Mouse (Mus musculus) neural tube, embryonic 12.5 days (tissue): ENCODE results near the gene Lnx1. TPM values are rescaled to one million over a fixed set of nuclear protein-coding genes. Genes with fewer than 3 reads are reported as not detected.

Experiments
- ATAC-seq: fragments of 200-750 bp; cut with Nextera tagmentation; 2 replicates; pipeline ENCODE4 v1.8.0; 2017; ENCODE audit warnings: low read depth, mild to moderate bottlenecking, moderate TSS enrichment, moderate library complexity; ENCODE audit not compliant: low FRiP score
- H3K27ac ChIP-seq: fragments of 300-500 bp; sonication (generic); 2 replicates; pipeline ENCODE4 v1.5.1; 2016
- H3K27me3 ChIP-seq: fragments of 300-500 bp; sonication (generic); replicated peaks from 2 replicates; pipeline ENCODE4 v1.6.1; 2016; ENCODE audit warnings: mild to moderate bottlenecking
- H3K36me3 ChIP-seq: fragments of 300-500 bp; sonication (generic); 2 replicates; pipeline ENCODE4 v1.6.1; 2016; ENCODE audit warnings: mild to moderate bottlenecking
- H3K4me1 ChIP-seq: fragments of 300-500 bp; sonication (generic); 2 replicates; pipeline ENCODE4 v1.6.1; 2016
- H3K4me2 ChIP-seq: fragments of 300-500 bp; sonication (generic); replicated peaks from 2 replicates; pipeline ENCODE4 v1.6.1; 2016; ENCODE audit warnings: mild to moderate bottlenecking
- H3K4me3 ChIP-seq: fragments of 300-500 bp; sonication (generic); 2 replicates; pipeline ENCODE4 v1.5.1; 2016
- H3K9ac ChIP-seq: fragments of 300-500 bp; sonication (generic); 2 replicates; pipeline ENCODE4 v1.6.1; 2016; ENCODE audit warnings: mild to moderate bottlenecking
- H3K9me3 ChIP-seq: fragments of 300-500 bp; sonication (generic); 2 replicates; pipeline ENCODE4 v1.6.1; 2016; ENCODE audit warnings: mild to moderate bottlenecking
- WGBS: fragments of 180-500 bp; shearing (Covaris S2); methylation state at CpG from one replicate; pipeline ENCODE4 v1.1.7; 2016; 5-methylcytosine and 5-hydroxymethylcytosine counted together
- polyA plus RNA-seq: library from polyadenylated mRNA; unstranded; fragments of >200 nt; fragmentation: Nextera tagmentation; extraction: Ambion mirVana; gene quantifications from 2 replicates; pipeline ENCODE4 v1.2.1, GENCODE M21; 2016

Lnx1 gene
- polyA plus RNA-seq, 1 experiment from 2014 or later = 0.61 TPM

DNA sequence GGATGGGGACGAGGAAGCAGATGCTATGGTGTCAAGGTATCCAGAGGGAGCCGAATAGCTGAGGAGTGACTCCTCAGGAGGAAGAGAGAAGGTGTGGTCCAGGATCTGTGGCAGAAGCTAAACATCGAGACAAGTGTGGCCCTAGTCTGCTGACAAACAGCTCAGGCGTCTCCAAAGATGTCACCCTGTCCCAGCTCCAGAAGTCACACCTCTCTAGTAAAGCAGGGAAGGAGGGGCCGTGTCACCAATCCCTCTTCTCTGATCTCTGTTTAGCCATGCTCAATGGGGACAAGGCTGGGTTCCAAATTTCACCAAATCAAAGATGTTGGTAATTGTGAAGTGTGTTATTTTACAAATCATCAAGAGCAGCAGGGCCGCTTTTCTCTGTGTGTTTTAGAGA is 33.8 kb downstream of the Lnx1 start:
- H3K36me3 ChIP-seq = no peaks in the 10 kb centered on the region
- H3K4me3 ChIP-seq = no peak overlapping the region
- H3K9ac ChIP-seq = no peak overlapping the region
- ATAC-seq = no peak
- no peaks in the 10 kb centered on the region for H3K4me1 ChIP-seq
- no peaks in the 10 kb centered on the region for H3K27me3 ChIP-seq
- 72% methylated on average over 6 of the region's 6 CpGs for WGBS
- H3K9me3 ChIP-seq = no peaks in the 10 kb centered on the region
- H3K4me2 ChIP-seq = no peak overlapping the region
- H3K27ac ChIP-seq = no peak overlapping the region

DNA sequence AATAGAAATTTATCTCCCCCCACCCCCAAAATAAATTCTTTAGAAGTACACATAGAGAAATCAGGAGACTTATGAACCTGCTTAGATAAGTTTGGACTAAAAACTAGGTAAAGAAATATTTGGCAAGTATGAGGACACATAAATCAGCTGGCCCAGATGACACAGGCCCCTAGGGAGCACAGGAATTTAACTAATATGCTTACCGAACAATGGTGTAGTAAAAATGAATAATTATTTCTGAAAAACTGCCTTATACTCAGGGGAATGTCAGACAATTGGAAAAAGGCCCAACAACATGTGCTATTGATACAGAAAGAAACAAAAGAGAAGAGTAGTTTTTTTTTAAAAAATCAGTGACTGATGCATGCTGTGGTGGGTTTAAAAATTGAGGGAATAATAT is 40.1 kb downstream of the Lnx1 start:
- no peak overlapping the region for H3K9ac ChIP-seq
- ATAC-seq = no peak
- H3K4me3 ChIP-seq = no peak overlapping the region
- WGBS = 54% methylated on average over 1 of the region's 1 CpGs
- H3K4me2 ChIP-seq = no peak overlapping the region
- H3K36me3 ChIP-seq = no peaks in the 10 kb centered on the region
- H3K27me3 ChIP-seq = no peaks in the 10 kb centered on the region
- H3K9me3 ChIP-seq = no peaks in the 10 kb centered on the region
- H3K4me1 ChIP-seq = no peaks in the 10 kb centered on the region
- H3K27ac ChIP-seq = no peak overlapping the region

DNA sequence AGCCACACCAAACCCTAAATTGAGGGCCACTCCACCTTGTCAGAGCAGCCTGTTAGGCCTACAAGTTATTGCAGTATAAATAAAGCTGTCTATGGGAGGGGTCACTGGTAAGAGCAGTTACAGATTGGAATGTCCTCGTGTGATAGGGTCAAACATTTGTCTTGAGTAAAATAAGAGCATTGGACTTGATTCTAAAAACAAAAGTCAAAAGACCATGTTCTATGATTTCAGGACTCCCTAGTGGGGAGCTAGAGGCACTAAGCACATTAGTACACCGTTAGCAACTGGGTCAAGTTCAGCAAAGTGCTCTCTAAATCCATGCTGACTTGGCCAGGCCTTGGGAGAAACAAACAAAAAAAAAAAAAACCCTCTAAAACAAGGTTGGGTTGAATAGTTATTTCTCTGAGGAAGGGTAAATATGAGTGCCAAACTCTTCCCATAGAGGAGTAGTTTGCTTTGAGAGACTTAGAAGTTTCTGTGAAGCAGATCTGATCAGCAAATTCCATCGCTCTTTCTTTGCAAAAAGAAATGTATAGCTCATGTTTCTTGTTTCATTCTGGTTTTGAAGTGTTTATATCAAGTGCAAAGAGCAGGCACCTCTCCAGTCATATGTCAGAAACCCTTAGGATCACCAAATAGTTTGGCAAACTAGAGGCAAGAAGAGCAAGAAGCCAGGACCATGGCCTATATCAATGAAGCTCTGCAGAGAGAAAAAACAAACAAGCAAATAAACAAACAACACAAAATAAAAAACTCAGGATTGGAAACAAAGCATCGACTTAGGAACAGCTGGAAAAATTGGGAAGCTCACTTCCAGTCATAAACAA is 40.8 kb downstream of the Lnx1 start:
- H3K36me3 ChIP-seq = no peaks in the 10 kb centered on the region
- 70% methylated on average over 4 of the region's 4 CpGs for WGBS
- no peaks in the 10 kb centered on the region for H3K4me1 ChIP-seq
- no peak overlapping the region for H3K9ac ChIP-seq
- no peaks in the 10 kb centered on the region for H3K27me3 ChIP-seq
- H3K4me3 ChIP-seq = no peak overlapping the region
- ATAC-seq = no peak
- H3K9me3 ChIP-seq = no peaks in the 10 kb centered on the region
- no peak overlapping the region for H3K4me2 ChIP-seq
- H3K27ac ChIP-seq = no peak overlapping the region

DNA sequence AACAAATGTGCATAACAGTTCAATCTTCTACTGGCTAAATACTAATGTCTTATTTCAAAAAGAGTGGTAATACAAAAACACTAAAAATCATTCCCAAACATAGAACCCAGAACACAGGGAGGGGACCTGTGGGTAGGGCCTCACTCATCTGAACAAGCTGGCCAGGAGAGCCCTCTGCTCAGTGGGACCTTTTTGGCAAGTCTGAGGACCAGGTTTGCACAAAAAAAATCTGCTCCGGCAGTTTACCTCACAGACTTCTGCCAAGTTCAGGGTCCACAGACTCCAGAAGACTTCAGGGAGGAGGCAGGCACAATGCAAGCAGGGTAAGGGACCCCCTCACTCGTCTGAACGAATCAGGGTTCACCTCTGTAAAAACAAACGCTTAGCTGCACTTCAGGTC is 42.9 kb downstream of the Lnx1 start:
- Histone ChIP-seq H3K36me3 (no peaks in the 10 kb centered on the region), H3K4me2 (no peak overlapping the region), H3K9ac (no peak overlapping the region), H3K27me3 (no peaks in the 10 kb centered on the region), H3K4me1 (no peaks in the 10 kb centered on the region), H3K4me3 (no peak overlapping the region), H3K9me3 (no peaks in the 10 kb centered on the region), H3K27ac (no peak overlapping the region)
- ATAC-seq = no peak
- 78% methylated on average over 4 of the region's 4 CpGs for WGBS

DNA sequence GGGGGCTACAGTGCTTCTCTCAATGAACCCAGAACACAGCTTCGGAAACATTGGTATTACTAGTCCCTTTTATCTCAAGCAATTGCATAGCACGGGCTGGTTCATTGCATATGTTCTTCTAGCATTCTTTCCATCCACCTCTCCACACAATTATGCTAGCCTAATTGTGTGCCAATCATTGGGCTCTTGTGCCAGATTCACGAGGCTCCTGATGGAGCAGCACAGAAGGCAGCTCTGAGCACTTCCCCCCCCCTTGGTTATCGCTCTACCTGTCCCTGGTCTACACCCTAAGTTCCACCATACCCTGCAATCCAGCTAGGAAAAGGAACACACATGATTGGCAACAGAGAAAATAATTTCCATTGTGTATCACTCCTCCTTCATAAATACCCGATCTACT is 43.4 kb downstream of the Lnx1 start:
- no peaks in the 10 kb centered on the region for H3K27me3 ChIP-seq
- H3K9me3 ChIP-seq = no peaks in the 10 kb centered on the region
- H3K4me2 ChIP-seq = no peak overlapping the region
- no peak overlapping the region for H3K9ac ChIP-seq
- H3K36me3 ChIP-seq = no peaks in the 10 kb centered on the region
- no peaks in the 10 kb centered on the region for H3K4me1 ChIP-seq
- no peak overlapping the region for H3K4me3 ChIP-seq
- no peak overlapping the region for H3K27ac ChIP-seq
- WGBS = 90% methylated on average over 5 of the region's 5 CpGs
- no peak for ATAC-seq

DNA sequence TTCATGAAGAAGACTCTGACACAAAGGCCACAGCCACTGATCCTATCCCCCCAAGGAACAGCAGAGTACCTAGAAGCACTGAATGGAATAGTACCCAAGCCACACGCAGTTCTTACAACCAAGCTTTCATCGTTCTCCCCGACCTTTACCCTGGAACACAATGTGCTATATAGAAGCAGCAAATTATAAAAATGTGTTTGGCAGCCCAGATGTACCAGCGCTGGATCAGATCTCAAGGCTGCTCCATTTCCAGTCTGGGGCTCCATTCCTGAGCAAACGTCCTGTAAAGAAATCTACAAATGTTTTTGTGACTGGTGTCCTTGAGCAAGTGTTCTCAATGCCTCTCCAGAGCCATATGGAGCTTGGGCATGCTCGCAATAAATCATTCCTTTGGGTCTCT is 44.8 kb downstream of the Lnx1 start:
- H3K9me3 ChIP-seq = no peaks in the 10 kb centered on the region
- no peaks in the 10 kb centered on the region for H3K27me3 ChIP-seq
- H3K4me2 ChIP-seq = no peak overlapping the region
- no peak for ATAC-seq
- no peaks in the 10 kb centered on the region for H3K4me1 ChIP-seq
- H3K4me3 ChIP-seq = no peak overlapping the region
- WGBS = 85% methylated on average over 6 of the region's 6 CpGs
- no peak overlapping the region for H3K27ac ChIP-seq
- H3K36me3 ChIP-seq = no peaks in the 10 kb centered on the region
- H3K9ac ChIP-seq = no peak overlapping the region

DNA sequence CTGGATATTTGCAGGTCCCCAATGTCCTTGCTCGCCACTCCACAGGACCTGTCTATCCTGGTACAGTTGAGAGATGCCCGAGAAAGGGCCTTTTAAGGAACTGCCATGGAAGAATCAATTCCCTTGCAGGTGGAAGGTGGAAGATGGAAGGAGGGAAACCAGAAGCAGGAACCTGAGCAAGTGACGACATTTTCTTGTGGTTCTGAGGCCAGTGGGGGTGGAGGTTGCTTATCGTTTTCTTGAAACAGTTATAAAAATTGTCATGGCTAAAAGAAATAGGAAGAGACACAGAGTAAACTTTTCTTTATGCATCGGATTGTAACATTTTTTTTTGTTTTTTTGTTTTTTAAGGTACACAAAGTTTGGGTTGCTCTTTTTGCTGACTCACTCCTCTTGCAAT is 46.3 kb downstream of the Lnx1 start:
- Histone ChIP-seq H3K4me2 (no peak overlapping the region), H3K27me3 (no peaks in the 10 kb centered on the region), H3K36me3 (no peaks in the 10 kb centered on the region), H3K4me3 (no peak overlapping the region), H3K9me3 (no peaks in the 10 kb centered on the region), H3K27ac (no peak overlapping the region), H3K9ac (no peak overlapping the region), H3K4me1 (no peaks in the 10 kb centered on the region)
- ATAC-seq = no peak
- WGBS = 89% methylated on average over 5 of the region's 5 CpGs

DNA sequence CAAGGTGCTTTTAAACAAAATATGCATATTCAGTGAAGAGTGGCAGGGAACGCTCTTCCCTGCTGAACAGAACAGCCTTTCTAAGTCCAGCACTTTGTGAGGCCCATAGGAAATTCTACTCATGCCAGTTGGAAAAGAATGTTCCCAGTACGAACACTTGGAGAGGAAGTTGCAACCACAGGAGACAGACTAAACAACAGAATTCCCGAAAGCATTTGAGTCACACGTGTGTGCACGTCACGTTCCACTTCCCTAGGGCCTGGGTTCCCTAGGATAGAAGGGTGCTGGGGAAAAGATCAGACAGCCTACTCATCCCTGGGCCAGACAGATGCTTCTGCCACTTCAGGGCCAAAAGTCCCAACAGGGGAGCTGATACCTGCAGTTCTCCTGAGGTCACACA is 48.2 kb downstream of the Lnx1 start:
- H3K4me2 ChIP-seq = no peak overlapping the region
- ATAC-seq = no peak
- H3K27me3 ChIP-seq = no peaks in the 10 kb centered on the region
- H3K9me3 ChIP-seq = no peaks in the 10 kb centered on the region
- H3K9ac ChIP-seq = no peak overlapping the region
- no peaks in the 10 kb centered on the region for H3K4me1 ChIP-seq
- H3K4me3 ChIP-seq = no peak overlapping the region
- 79% methylated on average over 6 of the region's 6 CpGs for WGBS
- no peak overlapping the region for H3K27ac ChIP-seq
- H3K36me3 ChIP-seq = no peaks in the 10 kb centered on the region

DNA sequence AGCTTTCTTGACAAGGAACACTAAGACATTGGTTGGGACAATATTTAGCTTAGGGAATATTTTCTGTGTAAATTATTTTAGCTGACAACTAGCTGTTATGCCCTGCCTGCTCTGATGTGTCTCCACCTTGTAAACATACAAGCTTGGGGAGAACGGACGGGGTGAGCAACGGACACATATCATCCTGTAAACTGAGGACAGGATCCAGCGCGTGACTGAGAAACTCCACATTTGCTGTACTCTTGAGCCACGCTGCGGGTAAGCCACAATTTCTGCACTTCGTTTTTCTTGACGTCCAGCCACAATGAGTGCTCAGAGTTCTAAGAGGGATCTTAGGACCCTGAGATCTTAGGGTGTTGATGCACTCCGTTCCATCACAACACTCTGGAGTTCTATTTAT is 48.9 kb downstream of the Lnx1 start:
- Histone ChIP-seq H3K4me1 (no peaks in the 10 kb centered on the region), H3K9ac (no peak overlapping the region), H3K4me2 (no peak overlapping the region), H3K27me3 (no peaks in the 10 kb centered on the region), H3K27ac (no peak overlapping the region), H3K36me3 (no peaks in the 10 kb centered on the region), H3K4me3 (no peak overlapping the region), H3K9me3 (no peaks in the 10 kb centered on the region)
- ATAC-seq = no peak
- 90% methylated on average over 10 of the region's 10 CpGs for WGBS

DNA sequence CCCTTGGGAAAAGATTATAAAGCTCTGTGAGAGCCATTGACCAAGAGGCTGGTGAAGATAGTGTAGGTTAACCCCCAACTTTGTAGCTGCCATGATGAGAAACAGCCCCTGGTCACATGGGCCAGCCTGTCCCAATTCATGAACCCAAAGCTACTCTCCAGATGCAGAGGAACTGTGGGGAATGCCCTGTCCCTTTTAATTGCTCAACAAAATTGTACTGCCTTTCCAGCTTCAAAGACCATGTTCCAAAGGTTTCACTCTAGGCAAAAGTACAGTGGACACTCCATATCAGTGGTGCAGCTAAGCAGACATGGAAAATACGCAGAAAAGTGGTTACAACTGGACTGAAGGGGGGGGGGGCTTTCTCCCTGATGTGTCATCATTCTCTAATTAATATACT is 53.6 kb downstream of the Lnx1 start:
- H3K27me3 ChIP-seq = no peaks in the 10 kb centered on the region
- H3K4me3 ChIP-seq = no peak overlapping the region
- no peak overlapping the region for H3K9ac ChIP-seq
- no peaks in the 10 kb centered on the region for H3K9me3 ChIP-seq
- 88% methylated on average over 1 of the region's 1 CpGs for WGBS
- no peak overlapping the region for H3K4me2 ChIP-seq
- no peaks in the 10 kb centered on the region for H3K4me1 ChIP-seq
- no peak overlapping the region for H3K27ac ChIP-seq
- no peak for ATAC-seq
- no peaks in the 10 kb centered on the region for H3K36me3 ChIP-seq

DNA sequence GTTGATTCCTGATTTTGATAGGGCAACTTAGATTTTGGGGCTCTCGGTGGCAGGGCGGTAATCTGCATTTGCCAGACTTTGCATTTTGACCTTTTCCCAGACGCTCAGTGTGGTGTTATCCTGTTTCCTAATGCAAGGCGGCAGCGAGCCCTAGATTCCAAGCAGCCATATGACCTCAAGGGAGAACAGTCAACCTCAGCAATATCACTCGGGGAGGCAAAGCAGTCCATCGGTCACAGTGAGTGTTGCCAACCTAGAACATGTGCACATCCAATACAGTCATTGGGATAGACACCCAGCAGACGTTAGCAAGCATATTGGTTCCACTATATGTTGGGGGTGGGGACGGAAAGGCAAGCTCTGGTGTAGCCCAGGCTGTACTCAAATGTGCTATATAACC is 54.5 kb downstream of the Lnx1 start:
- no peak overlapping the region for H3K9ac ChIP-seq
- no peak overlapping the region for H3K27ac ChIP-seq
- 89% methylated on average over 9 of the region's 9 CpGs for WGBS
- H3K4me2 ChIP-seq = no peak overlapping the region
- no peak for ATAC-seq
- no peaks in the 10 kb centered on the region for H3K36me3 ChIP-seq
- no peaks in the 10 kb centered on the region for H3K27me3 ChIP-seq
- no peaks in the 10 kb centered on the region for H3K9me3 ChIP-seq
- no peak overlapping the region for H3K4me3 ChIP-seq
- H3K4me1 ChIP-seq = no peaks in the 10 kb centered on the region

DNA sequence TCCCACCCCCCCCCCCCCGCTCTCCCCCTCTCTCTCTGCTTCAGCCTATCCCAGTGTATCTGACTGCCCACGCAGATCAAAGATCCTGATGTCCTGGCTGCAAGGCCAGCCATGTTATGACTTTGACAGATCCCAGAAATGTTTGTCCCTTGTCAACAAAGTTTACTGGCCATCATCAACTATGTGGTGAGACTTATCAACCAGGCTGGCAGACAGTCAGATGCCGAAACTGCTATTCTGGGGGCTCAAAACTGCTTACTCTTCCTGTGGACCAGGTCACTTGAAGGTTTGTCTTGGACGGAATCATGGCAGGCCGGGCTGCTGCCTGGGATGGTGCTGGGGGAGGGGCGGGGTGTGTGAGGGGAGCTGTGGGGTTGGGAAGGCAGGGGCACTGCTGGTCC is 55.1 kb downstream of the Lnx1 start:
- Histone ChIP-seq H3K36me3 (no peaks in the 10 kb centered on the region), H3K4me3 (no peak overlapping the region), H3K9ac (no peak overlapping the region), H3K4me2 (no peak overlapping the region), H3K9me3 (no peaks in the 10 kb centered on the region), H3K27me3 (no peaks in the 10 kb centered on the region), H3K4me1 (no peaks in the 10 kb centered on the region), H3K27ac (no peak overlapping the region)
- no peak for ATAC-seq
- WGBS = 74% methylated on average over 5 of the region's 6 CpGs

DNA sequence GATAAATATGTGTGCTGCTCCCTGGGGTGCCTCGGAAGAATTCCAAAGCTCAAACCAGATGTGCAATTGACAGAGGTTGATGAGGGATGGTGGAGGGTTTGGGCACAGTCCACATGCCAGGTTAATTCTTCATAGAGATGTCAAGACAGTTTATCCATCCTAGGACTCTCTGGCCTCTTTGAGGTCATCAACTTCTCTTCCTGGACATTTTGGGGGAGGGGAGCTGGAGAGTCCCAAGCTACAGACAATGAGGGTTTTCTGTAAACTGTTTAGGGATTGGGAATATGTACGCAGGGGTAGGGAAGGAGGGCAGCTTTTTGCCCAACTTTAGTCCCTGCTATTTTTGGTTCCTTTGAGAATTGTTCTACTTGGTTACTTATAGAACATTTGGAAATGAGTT is 60.4 kb downstream of the Lnx1 start:
- no peaks in the 10 kb centered on the region for H3K4me1 ChIP-seq
- H3K27ac ChIP-seq = no peak overlapping the region
- H3K4me2 ChIP-seq = no peak overlapping the region
- H3K9ac ChIP-seq = no peak overlapping the region
- WGBS = 80% methylated on average over 2 of the region's 2 CpGs
- no peak for ATAC-seq
- no peaks in the 10 kb centered on the region for H3K36me3 ChIP-seq
- no peaks in the 10 kb centered on the region for H3K9me3 ChIP-seq
- no peaks in the 10 kb centered on the region; the same call in 1 of the 2 replicates for H3K27me3 ChIP-seq
- no peak overlapping the region for H3K4me3 ChIP-seq
